Mouse (Mus musculus): ENCODE measurements at regions not wholly inside any gene's neighbourhood (a gene's known extent, or its start where the extent isn't known, plus 50 kb on each side); places are given as distances from the start of the nearest gene placed in this dataset.

GRCm38 (mm10) chr3:36329631-36330030, 107.5 kb upstream of the Qrfpr start:
- Histone ChIP-seq H3K36me3 (ENCODE audit: insufficient read depth, low read length) (no peaks in the 10 kb centered on the region), H3K4me1 (ENCODE audit: insufficient read depth, low read length) (no peaks in the 10 kb centered on the region), H3K27ac (no peak overlapping the region), H3K9me3 (ENCODE audit: low read length) (no peaks in the 10 kb centered on the region), H3K9ac (replicated peaks; ENCODE audit: low read length) (no peak overlapping the region), H3K4me2 (ENCODE audit: low read depth, low read length) (no peak overlapping the region), H3K27me3 (ENCODE audit: insufficient read depth, low read length) (no peaks in the 10 kb centered on the region), H3K4me3 (ENCODE audit: low read length) (no peak overlapping the region)
- no peak for TF ChIP-seq CTCF (IDR thresholded peaks at IDR 0.05; ENCODE audit: low read depth)
- ATAC-seq, result no peak
- no peak for DNase-seq (ENCODE audit: low spot score)
- WGBS, result 90% methylated on average over 7 of the region's 7 CpGs

- no peak overlapping the region for H3K4me2 ChIP-seq (ENCODE audit: low read depth, low read length)
- no peak overlapping the region for H3K4me3 ChIP-seq (ENCODE audit: low read length)
- no peak overlapping the region for H3K27ac ChIP-seq
- DNase-seq (ENCODE audit: low spot score), result no peak
- ATAC-seq, result no peak
- no peak for TF ChIP-seq CTCF (IDR thresholded peaks at IDR 0.05; ENCODE audit: low read depth)
- no peaks in the 10 kb centered on the region for H3K27me3 ChIP-seq (ENCODE audit: insufficient read depth, low read length)
- no peaks in the 10 kb centered on the region for H3K36me3 ChIP-seq (ENCODE audit: insufficient read depth, low read length)
- H3K4me1 ChIP-seq (ENCODE audit: insufficient read depth, low read length), result no peaks in the 10 kb centered on the region
- no peaks in the 10 kb centered on the region for H3K9me3 ChIP-seq (ENCODE audit: low read length)
- H3K9ac ChIP-seq (replicated peaks; ENCODE audit: low read length), result no peak overlapping the region
- 85% methylated on average over 2 of the region's 2 CpGs for WGBS
These were observed 106.8 kb upstream of the Qrfpr start for GRCm38 (mm10) chr3:36328927-36329326.

GRCm38 (mm10) chr3:36318635-36319034, 96.5 kb upstream of the Qrfpr start:
- Histone ChIP-seq H3K4me1 (ENCODE audit: insufficient read depth, low read length) (no peaks in the 10 kb centered on the region), H3K27me3 (ENCODE audit: insufficient read depth, low read length) (no peaks in the 10 kb centered on the region), H3K27ac (no peak overlapping the region), H3K9me3 (ENCODE audit: low read length) (no peaks in the 10 kb centered on the region), H3K36me3 (ENCODE audit: insufficient read depth, low read length) (no peaks in the 10 kb centered on the region), H3K9ac (replicated peaks; ENCODE audit: low read length) (no peak overlapping the region), H3K4me3 (ENCODE audit: low read length) (no peak overlapping the region), H3K4me2 (ENCODE audit: low read depth, low read length) (no peak overlapping the region)
- no peak for ATAC-seq
- DNase-seq (ENCODE audit: low spot score), result no peak
- TF ChIP-seq CTCF (IDR thresholded peaks at IDR 0.05; ENCODE audit: low read depth), result no peak

- no peak for TF ChIP-seq CTCF (IDR thresholded peaks at IDR 0.05; ENCODE audit: low read depth)
- no peaks in the 10 kb centered on the region for H3K27me3 ChIP-seq (ENCODE audit: insufficient read depth, low read length)
- ATAC-seq, result no peak
- no peak overlapping the region for H3K9ac ChIP-seq (replicated peaks; ENCODE audit: low read length)
- peak overlapping the region; percentile 43; the same call in 1 of the 2 replicates for H3K4me2 ChIP-seq (ENCODE audit: low read depth, low read length)
- no peak overlapping the region for H3K27ac ChIP-seq
- no peaks in the 10 kb centered on the region for H3K9me3 ChIP-seq (ENCODE audit: low read length)
- H3K36me3 ChIP-seq (ENCODE audit: insufficient read depth, low read length), result no peaks in the 10 kb centered on the region
- WGBS, result 18% methylated on average over 3 of the region's 3 CpGs
- H3K4me3 ChIP-seq (ENCODE audit: low read length), result no peak overlapping the region
- DNase-seq (ENCODE audit: low spot score), result no peak
- H3K4me1 ChIP-seq (ENCODE audit: insufficient read depth, low read length), result no peaks in the 10 kb centered on the region
These were observed 89.2 kb upstream of the Qrfpr start for GRCm38 (mm10) chr3:36311337-36311736.

GRCm38 (mm10) chr3:36310642-36311267, 88.6 kb upstream of the Qrfpr start:
- H3K9me3 ChIP-seq (ENCODE audit: low read length), result no peaks in the 10 kb centered on the region
- no peak overlapping the region; the same call in 1 of the 2 replicates for H3K4me3 ChIP-seq (ENCODE audit: low read length)
- H3K27me3 ChIP-seq (ENCODE audit: insufficient read depth, low read length), result no peaks in the 10 kb centered on the region
- H3K36me3 ChIP-seq (ENCODE audit: insufficient read depth, low read length), result no peaks in the 10 kb centered on the region
- ATAC-seq, result 0 out of 2 replicates have a peak, but pooled peaks have one; percentile 61
- H3K4me2 ChIP-seq (ENCODE audit: low read depth, low read length), result peak overlapping the region; percentile 43
- TF ChIP-seq CTCF (IDR thresholded peaks at IDR 0.05; ENCODE audit: low read depth), result no peak
- 7% methylated on average over 9 of the region's 9 CpGs for WGBS
- DNase-seq (ENCODE audit: low spot score), result no peak
- no peaks in the 10 kb centered on the region for H3K4me1 ChIP-seq (ENCODE audit: insufficient read depth, low read length)
- no peak overlapping the region for H3K27ac ChIP-seq
- H3K9ac ChIP-seq (replicated peaks; ENCODE audit: low read length), result no peak overlapping the region

- H3K4me2 ChIP-seq (ENCODE audit: low read depth, low read length), result no peak overlapping the region
- H3K27ac ChIP-seq, result no peak overlapping the region
- ATAC-seq, result no peak
- H3K4me3 ChIP-seq (ENCODE audit: low read length), result no peak overlapping the region
- no peak overlapping the region for H3K9ac ChIP-seq (replicated peaks; ENCODE audit: low read length)
- no peak for TF ChIP-seq CTCF (IDR thresholded peaks at IDR 0.05; ENCODE audit: low read depth)
- no peaks in the 10 kb centered on the region for H3K27me3 ChIP-seq (ENCODE audit: insufficient read depth, low read length)
- 61% methylated on average over 3 of the region's 3 CpGs for WGBS
- DNase-seq (ENCODE audit: low spot score), result no peak
- 0 out of 2 replicates have a peak, but pooled peaks cover 2% of the 10 kb centered on the region for H3K9me3 ChIP-seq (ENCODE audit: low read length)
- H3K4me1 ChIP-seq (ENCODE audit: insufficient read depth, low read length), result no peaks in the 10 kb centered on the region
- no peaks in the 10 kb centered on the region for H3K36me3 ChIP-seq (ENCODE audit: insufficient read depth, low read length)
These were observed 74.7 kb upstream of the Qrfpr start for GRCm38 (mm10) chr3:36296792-36297191.

GRCm38 (mm10) chr3:36291971-36292370, 69.9 kb upstream of the Qrfpr start:
- no peak for ATAC-seq
- H3K36me3 ChIP-seq (ENCODE audit: insufficient read depth, low read length), result no peaks in the 10 kb centered on the region
- no peak overlapping the region for H3K4me2 ChIP-seq (ENCODE audit: low read depth, low read length)
- no peak for TF ChIP-seq CTCF (IDR thresholded peaks at IDR 0.05; ENCODE audit: low read depth)
- no peak overlapping the region for H3K27ac ChIP-seq
- DNase-seq (ENCODE audit: low spot score), result peak; percentile 37
- no peak overlapping the region for H3K9ac ChIP-seq (replicated peaks; ENCODE audit: low read length)
- H3K27me3 ChIP-seq (ENCODE audit: insufficient read depth, low read length), result no peaks in the 10 kb centered on the region
- no peak overlapping the region for H3K4me3 ChIP-seq (ENCODE audit: low read length)
- H3K9me3 ChIP-seq (ENCODE audit: low read length), result 0 out of 2 replicates have a peak, but pooled peaks cover 2% of the 10 kb centered on the region
- 74% methylated on average over 4 of the region's 4 CpGs for WGBS
- H3K4me1 ChIP-seq (ENCODE audit: insufficient read depth, low read length), result no peaks in the 10 kb centered on the region
